Mouse (Mus musculus): ENCODE data around the gene Cmpk2. TPM values are rescaled to one million over a fixed set of nuclear protein-coding genes. Genes with fewer than 3 reads are reported as not detected.
"Not testable (repeated sequence)": the region's sequence is repeated elsewhere in the genome, so short reads cannot be mapped to it uniquely, and the experiment has no call there.

Gene Cmpk2
- polyA plus RNA-seq, 1 experiment, result 5.0 TPM

DNA sequence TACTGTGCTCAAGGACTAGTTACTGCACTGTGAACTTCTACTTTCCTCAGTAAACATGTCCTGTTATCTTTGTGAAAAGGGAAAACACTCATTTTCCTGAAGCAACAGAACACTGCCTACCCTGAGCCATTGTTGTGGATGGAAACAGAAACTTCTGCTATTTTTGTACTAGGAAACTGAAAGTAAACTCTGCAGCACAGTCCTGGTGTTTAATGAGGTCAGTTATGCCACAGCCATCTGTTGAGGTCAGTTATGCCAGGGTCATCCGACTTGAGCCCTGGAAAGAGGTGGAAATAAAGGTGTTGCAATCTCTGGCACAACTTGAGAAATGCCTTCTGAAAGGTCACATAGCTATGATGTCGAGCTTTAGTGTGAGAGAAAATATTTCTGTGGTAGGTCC, 8.9 kb upstream of the Cmpk2 start:
- H3K4me3 ChIP-seq (ENCODE audit: insufficient read depth, low read depth, low read length), result no peak overlapping the region
- peaks cover 19% of the 10 kb centered on the region; the same call in 1 of the 2 replicates for H3K4me1 ChIP-seq (ENCODE audit: control insufficient read depth, insufficient read depth, insufficient read length, low read length)
- peak overlapping the region; percentile 78 for H3K27ac ChIP-seq (replicated peaks; ENCODE audit: low read depth, low read length)

DNA sequence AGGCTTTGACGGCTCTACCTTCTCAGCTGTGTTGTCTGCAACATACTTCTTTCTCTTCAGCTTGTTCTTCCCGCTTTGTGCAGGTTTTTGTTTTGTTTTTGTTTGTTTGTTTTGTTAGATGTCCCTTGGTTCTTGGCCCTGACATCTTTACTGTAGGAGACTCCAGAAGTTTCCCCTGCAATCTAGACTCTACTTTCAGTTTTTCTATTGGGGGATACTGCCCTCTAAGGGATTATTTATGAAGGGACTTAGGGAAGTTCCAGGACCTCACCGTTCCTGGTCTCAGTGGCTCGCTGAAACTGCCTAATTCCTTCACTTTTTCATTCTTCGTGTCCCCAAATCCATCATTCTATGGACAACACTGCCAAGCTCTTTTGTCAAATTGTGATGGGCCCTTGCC, 3.4 kb upstream of the Cmpk2 start:
- Histone ChIP-seq H3K4me1 (ENCODE audit: control insufficient read depth, insufficient read depth, insufficient read length, low read length) (peaks cover 8% of the 10 kb centered on the region; the same call in 1 of the 2 replicates), H3K4me3 (ENCODE audit: insufficient read depth, low read depth, low read length) (no peak overlapping the region), H3K27ac (replicated peaks; ENCODE audit: low read depth, low read length) (no peak overlapping the region)

DNA sequence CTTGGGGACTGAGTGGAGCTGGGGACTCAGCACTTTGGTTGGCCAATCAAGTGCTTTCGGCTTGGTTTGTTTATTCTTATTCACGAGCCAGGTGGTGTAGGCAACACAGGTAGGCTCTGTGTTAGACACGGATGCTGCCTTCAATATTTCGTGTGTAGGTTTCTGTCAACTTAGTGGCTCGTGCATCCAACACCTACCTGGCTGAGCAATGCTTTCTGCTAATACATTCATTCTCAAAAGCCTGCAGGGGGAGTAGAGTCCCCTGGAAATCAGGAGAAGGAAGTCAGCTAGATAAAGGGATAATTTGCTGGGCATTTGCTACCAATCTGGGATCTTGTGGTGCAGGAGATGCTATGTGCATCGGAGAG, 1.0 kb downstream of the Cmpk2 start:
- peak overlapping the region; percentile 67 for H3K4me3 ChIP-seq (ENCODE audit: insufficient read depth, low read depth, low read length)
- no peak overlapping the region for H3K27ac ChIP-seq (replicated peaks; ENCODE audit: low read depth, low read length)
- peaks cover 12% of the 10 kb centered on the region for H3K4me1 ChIP-seq (ENCODE audit: control insufficient read depth, insufficient read depth, insufficient read length, low read length)

DNA sequence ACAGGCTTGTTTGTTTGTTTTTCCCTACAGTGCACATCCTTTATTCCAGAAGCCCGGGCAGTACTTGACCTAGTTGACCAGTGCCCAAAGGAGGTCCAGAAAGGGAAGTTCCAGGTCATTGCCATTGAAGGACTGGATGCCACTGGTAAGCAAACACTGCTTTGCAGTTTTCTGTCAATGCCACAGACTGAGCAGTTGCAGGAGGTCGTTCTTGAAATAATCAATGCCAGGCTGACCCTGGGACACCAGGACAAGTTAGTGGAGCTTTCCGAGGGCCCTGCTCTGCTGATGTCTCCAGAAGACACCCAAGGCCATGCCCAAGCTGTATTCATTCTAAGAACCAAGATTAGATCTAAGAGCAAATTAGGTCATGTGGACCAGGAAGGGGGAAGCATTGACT, 2.4 kb downstream of the Cmpk2 start:
- Histone ChIP-seq H3K4me3 (ENCODE audit: insufficient read depth, low read depth, low read length) (peak overlapping the region; percentile 67; the same call in 1 of the 2 replicates), H3K4me1 (ENCODE audit: control insufficient read depth, insufficient read depth, insufficient read length, low read length) (peaks cover 12% of the 10 kb centered on the region), H3K27ac (replicated peaks; ENCODE audit: low read depth, low read length) (no peak overlapping the region)

DNA sequence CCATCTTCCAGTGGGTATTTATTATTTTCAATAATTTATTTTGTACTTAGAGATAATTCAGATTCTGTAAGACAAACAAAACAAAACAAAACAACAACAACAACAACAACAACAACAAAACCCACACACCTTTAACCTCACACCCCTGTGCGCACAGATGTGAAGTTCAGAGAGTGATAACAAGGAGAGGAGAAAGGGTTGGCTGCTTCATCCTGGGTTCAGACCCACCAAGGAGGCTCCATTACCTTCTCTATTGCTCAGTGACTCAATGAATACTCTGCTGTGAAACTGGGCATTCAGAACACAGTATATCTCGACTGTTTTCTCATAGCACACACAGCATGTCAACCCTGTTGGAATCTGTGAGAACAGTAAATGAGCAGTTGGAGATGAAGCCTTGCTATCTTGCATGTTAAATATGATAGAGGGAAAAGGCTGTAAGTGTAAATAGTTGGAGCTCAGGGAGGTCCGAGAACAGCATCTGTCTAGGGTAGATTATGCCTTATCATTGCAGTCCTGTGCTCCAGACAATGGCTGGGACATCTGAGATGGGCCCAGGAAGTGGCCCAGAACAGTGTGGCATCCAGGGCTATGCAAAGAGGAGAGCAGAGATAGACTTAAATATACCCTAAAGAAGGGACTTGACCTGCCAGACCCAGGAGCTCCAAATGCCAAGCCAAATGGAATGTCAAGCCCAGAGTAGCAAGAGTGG, 3.9 kb downstream of the Cmpk2 start:
- Histone ChIP-seq H3K4me1 (ENCODE audit: control insufficient read depth, insufficient read depth, insufficient read length, low read length) (peaks cover 12% of the 10 kb centered on the region), H3K27ac (replicated peaks; ENCODE audit: low read depth, low read length) (no peak overlapping the region)

DNA sequence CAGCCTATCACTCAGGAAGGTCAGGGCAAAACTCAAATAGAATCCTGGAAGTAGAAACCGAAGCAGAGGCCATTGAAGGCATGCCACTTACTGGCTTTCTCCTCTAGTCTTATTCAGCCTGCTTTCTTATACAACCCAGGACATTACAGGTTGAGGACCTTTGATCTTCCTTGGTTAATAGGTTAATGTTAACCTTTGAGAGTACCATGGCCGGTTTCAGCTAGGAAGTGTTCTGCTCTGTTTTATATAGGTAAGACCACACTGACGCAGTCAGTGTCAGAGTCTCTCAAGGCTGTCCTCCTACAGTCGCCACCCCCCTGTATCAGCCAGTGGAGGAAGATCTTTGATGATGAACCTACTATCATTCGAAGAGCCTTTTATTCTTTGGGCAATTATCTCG, 4.7 kb downstream of the Cmpk2 start:
- peaks cover 12% of the 10 kb centered on the region for H3K4me1 ChIP-seq (ENCODE audit: control insufficient read depth, insufficient read depth, insufficient read length, low read length)
- H3K4me3 ChIP-seq (ENCODE audit: insufficient read depth, low read depth, low read length), result no peak overlapping the region
- H3K27ac ChIP-seq (replicated peaks; ENCODE audit: low read depth, low read length), result no peak overlapping the region

More for the DNA sequence above, 3.9 kb downstream of the Cmpk2 start:
- no peak overlapping the region for H3K4me3 ChIP-seq (ENCODE audit: insufficient read depth, low read depth, low read length)

DNA sequence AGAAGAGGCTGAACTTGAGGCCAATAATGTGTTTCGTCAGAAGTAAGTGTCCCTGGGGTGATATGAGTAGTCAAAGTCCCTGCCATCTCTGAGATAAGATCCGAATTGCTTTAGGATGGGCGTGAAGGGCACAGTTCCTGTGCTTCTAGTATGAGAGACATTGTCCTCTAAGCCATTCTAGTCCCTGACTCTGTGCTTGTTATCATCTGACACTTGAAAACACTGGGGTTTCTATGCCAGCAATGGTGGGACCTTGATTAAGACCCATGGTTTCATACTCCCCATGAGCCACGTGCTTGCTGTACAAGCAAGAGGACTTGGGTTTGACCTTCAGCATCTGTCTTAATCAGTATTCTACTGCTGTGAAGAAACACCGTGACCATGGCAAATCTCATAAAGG, 8.2 kb downstream of the Cmpk2 start:
- Histone ChIP-seq H3K4me3 (ENCODE audit: insufficient read depth, low read depth, low read length) (no peak overlapping the region), H3K27ac (replicated peaks; ENCODE audit: low read depth, low read length) (no peak overlapping the region), H3K4me1 (ENCODE audit: control insufficient read depth, insufficient read depth, insufficient read length, low read length) (no peaks in the 10 kb centered on the region)

DNA sequence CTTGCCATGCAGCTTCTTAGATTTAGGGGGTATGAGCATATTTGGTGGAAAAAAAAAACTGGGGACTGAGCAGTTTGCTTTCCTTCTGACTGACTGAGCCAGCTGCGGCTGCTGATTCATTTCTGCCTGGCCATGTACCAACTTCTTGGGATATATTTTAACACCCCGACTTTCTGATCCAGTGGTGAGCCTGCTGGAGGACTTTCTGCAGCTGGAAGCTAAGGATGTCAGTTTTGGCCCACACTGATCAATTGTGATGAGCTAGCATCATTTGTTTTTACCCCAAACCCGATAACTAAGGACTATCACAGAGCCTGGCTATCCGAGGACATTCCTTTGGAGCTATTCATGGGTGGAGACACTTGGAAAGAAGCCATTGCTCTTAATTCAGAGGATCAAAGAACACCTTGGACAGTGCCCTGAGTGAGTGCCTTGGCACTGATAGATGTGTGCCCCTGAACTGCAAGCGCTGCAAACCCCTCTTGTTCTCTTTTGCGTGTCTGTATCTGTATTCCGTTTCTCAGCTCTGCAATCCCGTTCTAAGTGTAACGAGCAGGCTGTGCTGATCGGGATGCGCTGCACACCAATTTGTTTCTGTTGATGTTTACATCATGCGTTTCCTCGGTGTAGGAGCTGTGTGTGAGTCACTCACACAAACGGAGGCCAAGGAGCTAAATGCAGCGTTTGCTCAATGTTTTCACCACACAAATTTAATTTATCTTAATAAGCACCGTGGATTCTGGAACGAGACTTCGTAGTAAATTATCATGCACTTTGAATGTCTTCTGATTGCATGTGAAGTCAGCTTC, 9.4 kb downstream of the Cmpk2 start:
- no peak overlapping the region for H3K4me3 ChIP-seq (ENCODE audit: insufficient read depth, low read depth, low read length)
- H3K4me1 ChIP-seq (ENCODE audit: control insufficient read depth, insufficient read depth, insufficient read length, low read length), result no peaks in the 10 kb centered on the region
- no peak overlapping the region for H3K27ac ChIP-seq (replicated peaks; ENCODE audit: low read depth, low read length)

DNA sequence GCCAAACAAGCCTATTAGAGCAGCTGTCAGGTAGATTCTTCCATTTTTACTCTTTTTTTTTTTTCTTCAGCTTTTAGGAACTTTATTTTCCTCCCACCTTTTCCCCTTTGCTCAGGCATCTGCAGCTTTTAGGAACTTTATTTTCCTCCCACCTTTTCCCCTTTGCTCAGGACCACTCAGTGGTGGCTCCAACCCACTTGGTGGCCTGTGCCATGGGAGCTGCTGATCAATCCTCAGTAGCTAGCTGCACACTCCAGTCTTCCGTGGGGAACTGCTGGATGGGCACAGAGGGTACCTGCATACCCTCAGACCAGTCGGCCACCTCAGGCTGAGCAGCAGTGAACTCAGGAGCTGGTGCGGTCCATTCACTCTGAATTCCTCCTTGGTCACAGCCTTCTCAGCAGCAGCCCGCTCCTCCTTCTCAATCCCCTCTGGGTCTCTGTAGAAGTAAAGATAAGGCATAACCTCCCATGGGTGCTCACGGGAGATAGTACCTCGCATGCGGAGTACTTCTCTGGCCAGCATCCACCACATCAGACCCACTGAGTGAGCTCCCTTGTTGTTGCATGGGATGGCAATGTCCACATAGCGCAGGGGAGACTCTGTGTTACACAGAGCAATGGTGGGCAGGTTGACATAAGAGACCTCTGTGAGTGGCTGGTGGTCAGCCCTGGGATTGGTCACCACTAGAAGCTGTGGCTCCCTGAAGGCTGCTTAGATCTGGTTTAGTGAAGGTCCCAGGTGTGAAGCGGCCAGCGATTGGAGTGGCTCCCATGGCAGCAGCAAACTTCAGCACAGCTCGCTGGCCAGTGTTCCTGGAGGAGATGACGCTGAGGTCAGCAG, 17.0 kb downstream of the Cmpk2 start:
- not testable (repeated sequence) for H3K27ac ChIP-seq (replicated peaks; ENCODE audit: low read depth, low read length); H3K4me1 ChIP-seq (ENCODE audit: control insufficient read depth, insufficient read depth, insufficient read length, low read length); H3K4me3 ChIP-seq (ENCODE audit: insufficient read depth, low read depth, low read length)

DNA sequence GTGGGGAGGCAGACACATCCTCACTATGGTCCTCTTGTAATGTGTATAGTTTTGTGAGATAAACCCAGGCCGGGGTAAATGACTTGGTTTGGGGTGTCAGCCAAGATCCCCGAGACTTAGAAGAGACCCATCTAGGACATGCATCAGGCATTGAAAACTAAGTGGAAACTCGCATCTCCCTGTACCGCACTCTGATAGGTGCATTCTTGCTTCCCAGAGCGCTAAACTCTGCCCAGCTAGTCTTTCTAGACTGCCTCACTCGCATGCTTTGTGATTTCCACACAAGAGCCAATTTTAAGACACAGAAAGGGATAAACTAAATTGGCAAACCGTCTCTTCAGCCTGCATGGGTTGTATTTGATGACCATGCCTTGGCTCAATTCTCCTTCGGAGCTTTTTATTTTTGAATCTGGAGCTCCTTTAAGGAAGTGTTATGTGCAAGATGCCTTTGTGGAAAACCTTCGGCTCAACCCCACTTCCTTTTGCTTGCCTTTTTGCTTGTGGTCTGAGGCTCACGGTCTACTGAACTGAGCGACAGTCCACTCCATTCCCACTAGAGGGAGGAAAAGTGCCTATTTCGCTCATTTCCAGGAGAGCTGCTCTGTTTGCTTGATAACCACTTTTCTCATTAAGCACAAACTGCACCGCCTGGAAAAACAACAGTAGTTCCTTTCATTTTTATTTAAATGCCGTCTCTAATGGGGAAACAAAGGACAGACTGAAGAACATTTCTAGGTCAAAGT, 19.0 kb downstream of the Cmpk2 start:
- Histone ChIP-seq H3K4me1 (ENCODE audit: control insufficient read depth, insufficient read depth, insufficient read length, low read length) (no peaks in the 10 kb centered on the region), H3K4me3 (ENCODE audit: insufficient read depth, low read depth, low read length) (no peak overlapping the region), H3K27ac (replicated peaks; ENCODE audit: low read depth, low read length) (no peak overlapping the region)

DNA sequence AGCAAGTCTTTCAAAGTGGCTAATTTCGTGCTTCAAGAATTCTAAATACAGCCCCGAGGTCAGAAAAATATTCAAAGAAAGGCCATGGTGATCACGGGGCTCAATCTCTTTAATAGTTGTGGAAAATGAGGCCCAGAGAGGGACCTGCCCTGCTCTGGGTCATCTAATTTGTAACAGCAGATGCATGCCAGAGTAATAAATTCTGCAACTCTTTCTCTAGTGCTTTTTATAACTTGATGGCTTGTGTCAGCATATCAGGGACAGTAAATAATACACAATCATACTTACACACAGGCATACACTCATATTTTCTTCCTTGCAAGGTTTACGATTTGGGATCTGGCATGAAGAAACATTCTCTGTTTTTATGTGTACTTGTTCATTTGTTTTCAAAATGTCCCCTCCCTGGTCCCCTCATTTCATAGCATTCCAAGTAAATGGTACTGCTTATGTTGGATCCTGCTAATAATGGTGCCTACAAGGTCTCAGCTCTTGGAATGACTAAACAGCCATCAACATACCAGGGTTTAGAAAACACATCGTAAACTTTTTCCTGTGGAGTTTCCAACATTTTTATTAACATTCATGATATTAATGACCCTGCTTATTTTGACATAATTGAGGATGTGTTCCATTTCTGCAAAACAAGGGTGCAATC, 19.7 kb downstream of the Cmpk2 start:
- no peak overlapping the region for H3K27ac ChIP-seq (replicated peaks; ENCODE audit: low read depth, low read length)
- no peak overlapping the region for H3K4me3 ChIP-seq (ENCODE audit: insufficient read depth, low read depth, low read length)
- H3K4me1 ChIP-seq (ENCODE audit: control insufficient read depth, insufficient read depth, insufficient read length, low read length), result no peaks in the 10 kb centered on the region

DNA sequence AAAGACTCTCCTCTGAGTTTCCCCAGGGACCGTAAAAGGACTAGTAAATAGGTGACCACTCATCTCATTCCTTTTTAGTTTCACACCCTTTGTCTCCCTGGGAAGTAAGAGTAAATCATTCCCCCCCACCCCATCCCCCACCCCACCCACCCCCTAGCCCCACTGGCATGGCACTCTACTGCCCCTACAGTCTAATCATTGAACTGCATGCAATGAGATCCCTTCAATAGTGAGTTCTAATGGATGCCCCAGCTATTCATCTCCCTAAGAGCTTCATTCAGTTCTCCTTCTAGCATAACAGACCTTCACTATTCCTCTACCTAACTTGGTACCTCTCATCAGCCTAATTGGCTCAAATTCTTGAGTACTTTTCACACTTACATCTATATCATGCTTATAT, 20.9 kb downstream of the Cmpk2 start:
- no peak overlapping the region for H3K4me3 ChIP-seq (ENCODE audit: insufficient read depth, low read depth, low read length)
- H3K27ac ChIP-seq (replicated peaks; ENCODE audit: low read depth, low read length), result no peak overlapping the region
- no peaks in the 10 kb centered on the region for H3K4me1 ChIP-seq (ENCODE audit: control insufficient read depth, insufficient read depth, insufficient read length, low read length)

DNA sequence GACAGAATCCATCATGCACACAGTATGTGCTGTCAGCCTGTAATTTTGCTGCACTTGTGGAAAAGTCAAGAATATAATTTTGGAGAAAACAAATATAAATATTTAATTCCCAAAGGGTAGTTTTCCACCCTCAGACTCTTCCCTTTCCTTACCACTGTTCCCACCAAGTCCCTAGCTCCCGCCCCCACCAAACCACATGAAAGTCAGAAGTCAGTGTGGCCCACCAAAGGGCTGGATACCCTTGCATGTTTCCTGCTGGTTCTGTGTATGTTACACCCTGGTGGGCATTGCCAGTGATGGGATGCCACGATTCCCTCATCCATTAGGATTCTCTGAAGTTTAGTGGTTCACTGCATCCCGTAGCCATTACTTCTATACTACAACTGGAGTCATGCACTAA, 32.0 kb downstream of the Cmpk2 start:
- H3K27ac ChIP-seq (replicated peaks; ENCODE audit: low read depth, low read length), result no peak overlapping the region
- H3K4me3 ChIP-seq (ENCODE audit: insufficient read depth, low read depth, low read length), result no peak overlapping the region
- no peaks in the 10 kb centered on the region for H3K4me1 ChIP-seq (ENCODE audit: control insufficient read depth, insufficient read depth, insufficient read length, low read length)

DNA sequence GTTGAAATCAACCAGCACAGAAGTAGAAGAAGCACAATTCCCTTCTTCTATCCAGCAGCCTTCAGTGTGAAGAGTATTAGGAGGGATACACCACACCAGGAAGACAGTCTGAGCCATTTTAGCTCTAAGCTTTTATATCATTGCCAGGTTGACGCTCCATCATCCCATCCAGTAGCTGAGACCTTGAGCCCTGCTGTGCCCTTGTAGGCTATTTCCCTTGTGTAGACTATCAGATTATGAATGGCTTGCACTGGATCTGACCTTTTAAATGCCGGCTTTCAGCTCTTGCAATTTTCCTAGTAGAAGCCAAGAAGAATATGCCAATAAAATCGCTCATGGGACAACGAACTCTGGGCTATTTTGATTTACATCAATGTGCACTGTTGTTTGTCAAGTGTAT, 42.0 kb downstream of the Cmpk2 start:
- H3K4me1 ChIP-seq (ENCODE audit: control insufficient read depth, insufficient read depth, insufficient read length, low read length), result no peaks in the 10 kb centered on the region
- no peak overlapping the region for H3K27ac ChIP-seq (replicated peaks; ENCODE audit: low read depth, low read length)
- no peak overlapping the region for H3K4me3 ChIP-seq (ENCODE audit: insufficient read depth, low read depth, low read length)

Data from brown adipose tissue, adult 24 weeks (tissue).